Mouse (Mus musculus) left cerebral cortex, postnatal 25 days (tissue): ENCODE data around the gene Zbtb20. TPM values are rescaled to one million over a fixed set of nuclear protein-coding genes. Genes with fewer than 3 reads are reported as not detected.

Source experiments
- DNase-seq, 2 experiments: peaks; one replicate each; pipeline ENCODE4 v3.0.0; 2022; ENCODE audit warnings: low spot score in 2 of 2, mixed read lengths in 1 of 2
- intact Hi-C: fragments of 180-260 bp; cut with DNase I; formaldehyde crosslinking; loops from one replicate; pipeline ENCODE4 v1.15.1; 2025
- total RNA-seq, 2 experiments: library from RNA; stranded (reverse); gene quantifications; 2 replicates each; pipeline ENCODE4 v1.2.3; 2021

Gene Zbtb20
- total RNA-seq, 2 experiments from 2014 or later: 43.0 to 58.8 TPM

- no peak for DNase-seq
- intact Hi-C loops: no loop called here
These were observed 685.6 kb downstream of the Zbtb20 start for GRCm38 (mm10) chr16:43561330-43561729.

- no peak for DNase-seq
- intact Hi-C loops: no loop called here
These were observed 686.3 kb downstream of the Zbtb20 start for GRCm38 (mm10) chr16:43561956-43562355.

DNA sequence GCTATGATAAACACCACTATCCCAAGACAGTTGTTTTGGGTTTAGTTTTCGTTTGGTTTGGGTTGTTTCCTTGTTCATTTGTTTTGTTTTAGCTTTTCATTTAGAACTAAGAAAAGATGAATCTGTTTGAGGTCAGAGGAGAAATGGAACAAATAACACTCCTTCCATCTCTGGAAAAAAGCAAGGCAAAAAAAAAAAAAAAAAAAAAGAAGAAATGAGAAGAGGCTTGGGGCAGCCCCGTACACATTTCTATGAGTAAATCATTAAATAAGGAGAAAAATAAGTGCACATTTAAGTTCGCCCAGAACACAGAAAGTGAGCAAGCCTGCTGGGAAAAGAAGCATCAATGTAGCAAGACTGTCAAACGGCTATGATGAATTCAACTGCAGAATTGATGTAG lies 690.2 kb downstream of the Zbtb20 start:
- intact Hi-C loops: no loop called here
- DNase-seq: no peak

- no peak for DNase-seq
- intact Hi-C loops: no loop called here
These were observed 690.8 kb downstream of the Zbtb20 start for GRCm38 (mm10) chr16:43566511-43566910.

- peak in 1 of 2 experiments; percentile 45 for DNase-seq
- intact Hi-C loops: loop anchor here (10.0 kb wide), 2 partner anchors 657 to 737 kb away; no protein-coding TSS in a partner anchor
These were observed 695.8 kb downstream of the Zbtb20 start for GRCm38 (mm10) chr16:43571376-43572081.

DNA sequence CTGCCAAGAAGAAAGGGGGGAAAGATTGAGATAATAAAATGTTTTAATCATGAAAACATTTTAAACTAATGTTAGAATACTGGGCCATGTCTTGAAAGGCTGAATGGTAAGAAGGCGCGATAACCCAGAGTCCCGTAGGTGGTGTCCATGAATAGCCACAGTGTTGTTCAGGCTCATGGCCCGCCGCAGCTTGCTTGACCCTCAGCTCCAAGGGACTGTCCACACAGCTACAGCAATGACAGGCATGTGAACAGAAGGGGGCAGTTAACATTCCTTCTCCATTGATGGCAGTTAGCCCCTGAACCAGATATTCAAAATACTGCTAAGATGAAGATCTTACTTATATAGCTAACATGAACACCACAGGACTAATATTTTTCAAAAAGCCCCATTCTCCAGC lies 696.5 kb downstream of the Zbtb20 start:
- no peak for DNase-seq
- intact Hi-C loops: loop anchor here (10.0 kb wide), 2 partner anchors 657 to 737 kb away; no protein-coding TSS in a partner anchor

GRCm38 (mm10) chr16:43572766-43573165 lies 697.1 kb downstream of the Zbtb20 start:
- intact Hi-C loops: loop anchor here (1.0 to 10.0 kb wide), 3 partner anchors 66 to 738 kb away; no protein-coding TSS in a partner anchor
- no peak for DNase-seq

- intact Hi-C loops: loop anchor here (1.0 to 10.0 kb wide), 3 partner anchors 67 to 739 kb away; no protein-coding TSS in a partner anchor
- DNase-seq: no peak
These were observed 697.6 kb downstream of the Zbtb20 start for GRCm38 (mm10) chr16:43573181-43573833.

DNA sequence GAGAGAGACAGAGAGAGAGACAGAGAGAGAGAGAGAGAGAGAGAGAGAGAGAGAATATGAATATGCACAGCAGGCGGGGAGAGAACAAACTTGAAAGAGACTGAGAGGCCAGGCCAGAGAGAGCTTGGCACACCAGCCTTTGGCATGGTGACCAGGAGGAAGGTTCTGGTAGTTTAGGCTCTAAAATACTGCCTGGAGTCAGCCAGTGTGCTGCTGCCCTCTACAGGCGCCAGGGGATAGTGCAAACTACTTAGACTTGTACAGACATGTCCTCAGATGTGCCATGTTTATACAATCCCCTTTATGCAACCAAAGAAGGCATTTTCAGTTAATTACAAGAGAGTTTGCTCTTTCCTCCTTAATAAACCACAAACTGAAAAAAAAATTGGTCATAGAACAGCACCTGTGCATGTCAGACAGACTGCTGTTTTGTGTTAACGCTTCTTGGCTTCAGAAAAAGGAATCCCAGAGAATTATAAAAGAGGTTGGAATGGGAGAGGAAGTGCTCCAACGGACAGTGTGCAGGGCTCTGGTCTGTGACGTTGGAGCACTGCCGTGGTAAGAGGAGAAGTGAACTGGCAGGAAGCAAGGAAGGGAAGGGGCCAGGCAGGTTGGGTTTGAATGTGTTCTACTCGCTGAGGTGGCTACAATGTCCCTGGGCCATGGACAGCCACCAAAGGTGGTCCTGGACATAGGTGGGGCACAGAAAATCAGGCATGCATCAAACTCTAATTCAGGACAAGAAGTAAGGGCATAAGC lies 698.5 kb downstream of the Zbtb20 start:
- intact Hi-C loops: loop anchor here (2.0 to 10.0 kb wide), 3 partner anchors 33 to 739 kb away; no protein-coding TSS in a partner anchor
- DNase-seq: peak; percentile 86 to 92

GRCm38 (mm10) chr16:43575066-43575465 lies 699.4 kb downstream of the Zbtb20 start:
- DNase-seq: no peak
- intact Hi-C loops: loop anchor here (2.0 to 10.0 kb wide), 3 partner anchors 34 to 740 kb away; no protein-coding TSS in a partner anchor

GRCm38 (mm10) chr16:43575507-43575906 lies 699.8 kb downstream of the Zbtb20 start:
- no peak for DNase-seq
- intact Hi-C loops: loop anchor here (2.0 to 10.0 kb wide), 3 partner anchors 35 to 741 kb away; no protein-coding TSS in a partner anchor

GRCm38 (mm10) chr16:43577399-43577798 lies 701.7 kb downstream of the Zbtb20 start:
- DNase-seq: peak in 1 of 2 experiments; percentile 67
- intact Hi-C loops: loop anchor here (10.0 kb wide), 2 partner anchors 663 to 743 kb away; no protein-coding TSS in a partner anchor

DNA sequence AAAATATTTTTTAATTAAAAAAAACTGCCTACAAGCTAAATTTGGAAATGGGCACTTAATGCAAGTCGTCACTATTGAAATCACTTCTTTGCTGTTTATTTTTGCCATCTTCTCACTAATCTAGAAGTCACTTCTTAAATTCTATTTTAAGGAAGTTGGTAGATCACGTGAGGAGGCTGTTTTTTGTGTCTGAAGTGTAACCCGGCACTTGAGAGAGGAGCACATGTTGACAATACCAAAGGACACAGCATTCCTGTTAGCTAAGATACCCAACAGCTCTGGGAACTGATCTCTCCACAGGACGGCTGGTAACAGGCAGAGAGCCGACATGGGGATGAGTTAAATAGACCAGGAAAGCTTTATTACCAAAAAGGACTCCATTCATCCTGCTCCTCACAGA lies 702.7 kb downstream of the Zbtb20 start:
- intact Hi-C loops: loop anchor here (10.0 kb wide), 2 partner anchors 664 to 744 kb away; no protein-coding TSS in a partner anchor

GRCm38 (mm10) chr16:43579111-43579510 lies 703.4 kb downstream of the Zbtb20 start:
- no peak for DNase-seq
- intact Hi-C loops: loop anchor here (10.0 kb wide), 2 partner anchors 664 to 744 kb away; no protein-coding TSS in a partner anchor

More for the DNA sequence above, 702.7 kb downstream of the Zbtb20 start:
- no peak for DNase-seq

DNA sequence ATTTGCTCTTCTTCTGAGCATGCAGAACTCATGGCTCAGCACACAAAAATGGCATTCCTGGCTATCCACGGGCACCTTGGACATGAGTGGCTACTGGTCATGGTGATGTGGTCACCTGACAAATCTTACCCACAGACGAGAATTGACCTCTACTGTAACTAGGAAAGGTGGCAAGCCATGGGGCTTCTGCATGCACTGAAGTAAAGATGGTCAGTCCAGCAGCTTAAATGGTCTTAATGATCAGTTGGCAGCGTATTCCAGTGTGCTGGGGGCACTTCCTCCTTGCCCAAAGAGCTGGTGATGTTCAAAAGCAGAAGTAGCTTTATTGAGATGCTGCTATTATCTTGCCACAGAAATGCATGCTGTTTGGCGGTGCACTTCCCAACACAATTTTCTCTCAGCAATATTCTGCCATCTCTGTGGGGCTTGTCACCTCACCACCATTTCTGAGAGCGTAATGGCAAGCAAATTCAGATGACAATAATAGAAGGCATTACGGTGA lies 704.7 kb downstream of the Zbtb20 start:
- DNase-seq: no peak
- intact Hi-C loops: no loop called here

DNA sequence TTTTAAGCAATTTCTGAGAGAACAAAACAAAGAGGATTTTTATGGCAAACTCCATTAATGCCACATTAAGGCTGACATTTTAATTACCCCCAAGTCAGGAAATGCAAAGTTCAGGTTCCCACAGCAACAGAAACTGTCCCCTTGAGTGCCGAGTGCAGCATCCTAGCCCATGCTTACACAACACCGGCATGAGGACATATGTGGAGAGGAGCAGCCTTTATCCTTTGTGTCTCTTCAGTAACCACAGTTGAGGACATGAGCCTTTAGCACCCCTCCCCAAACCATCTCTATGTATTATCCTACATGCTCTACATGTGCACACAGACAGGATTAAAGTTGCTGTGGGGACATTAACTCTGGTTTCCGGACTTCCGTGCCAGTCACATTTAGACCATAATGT lies 705.9 kb downstream of the Zbtb20 start:
- DNase-seq: no peak
- intact Hi-C loops: no loop called here

DNA sequence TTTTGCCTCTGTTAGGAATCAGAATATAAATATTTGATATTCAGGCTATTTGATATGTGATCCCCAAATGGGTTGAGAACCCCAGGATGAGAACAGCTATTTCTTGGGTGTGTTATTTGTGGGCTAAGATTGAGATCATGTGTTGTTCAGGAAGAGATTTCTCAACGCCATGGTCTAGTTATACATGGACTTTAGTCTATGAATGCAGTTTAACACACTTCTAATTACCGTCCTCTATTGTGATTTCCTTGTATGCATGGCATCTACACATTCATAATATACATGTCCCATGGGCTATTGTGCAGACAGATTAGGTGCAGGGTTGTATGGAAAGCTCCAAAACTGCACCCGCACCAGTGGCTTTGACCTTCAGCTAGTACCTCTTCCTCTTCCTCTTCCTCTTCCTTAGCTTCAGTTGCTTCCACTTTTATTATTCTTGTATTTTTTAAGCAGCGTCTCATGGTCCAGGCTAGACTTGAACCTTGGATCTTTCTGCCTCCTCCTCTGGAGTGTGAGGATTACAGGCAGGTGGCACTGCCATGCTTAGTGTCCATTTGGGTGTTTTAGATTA lies 711.3 kb downstream of the Zbtb20 start:
- DNase-seq: no peak
- intact Hi-C loops: no loop called here

GRCm38 (mm10) chr16:43590704-43591493 lies 715.2 kb downstream of the Zbtb20 start:
- intact Hi-C loops: loop anchor here (5.0 to 10.0 kb wide), 2 partner anchors 754 to 1416 kb away; no protein-coding TSS in a partner anchor

More at GRCm38 (mm10) chr16:43590704-43591493, 715.2 kb downstream of the Zbtb20 start:
- DNase-seq: no peak
